Mouse (Mus musculus) midbrain, embryonic 16.5 days (tissue): ENCODE results near the gene Clns1a. TPM values are rescaled to one million over a fixed set of nuclear protein-coding genes. Genes with fewer than 3 reads are reported as not detected.
A peak's percentile ranks its signal among the peaks of the same experiment; 100 is the strongest.

Experiments used
- ATAC-seq: fragments of 200-750 bp; cut with Nextera tagmentation; 2 replicates; pipeline ENCODE4 v1.8.0; 2017; ENCODE audit warnings: moderate TSS enrichment
- H3K27ac ChIP-seq: fragments of 300-500 bp; sonication (generic); 2 replicates; pipeline ENCODE4 v1.5.1; 2014; ENCODE audit warnings: mild to moderate bottlenecking, low read length, mixed read lengths
- H3K27me3 ChIP-seq: fragments of 300-500 bp; sonication (generic); 2 replicates; pipeline ENCODE4 v1.6.1; 2014; ENCODE audit warnings: low read depth, low read length, mixed read lengths; ENCODE audit not compliant: control insufficient read depth, insufficient read depth
- H3K36me3 ChIP-seq: fragments of 300-500 bp; sonication (generic); 2 replicates; pipeline ENCODE4 v1.6.1; 2014; ENCODE audit warnings: mild to moderate bottlenecking, low read length, moderate library complexity, mixed read lengths; ENCODE audit not compliant: control insufficient read depth, insufficient read depth
- H3K4me1 ChIP-seq: fragments of 300-500 bp; sonication (generic); 2 replicates; pipeline ENCODE4 v1.6.1; 2014; ENCODE audit warnings: mild to moderate bottlenecking, low read length, mixed read lengths; ENCODE audit not compliant: control insufficient read depth, insufficient read depth
- H3K4me2 ChIP-seq: fragments of 300-500 bp; sonication (generic); 2 replicates; pipeline ENCODE4 v1.6.1; 2014; ENCODE audit warnings: mild to moderate bottlenecking, low read length, mixed read lengths
- H3K4me3 ChIP-seq: fragments of 300-500 bp; sonication (generic); 2 replicates; pipeline ENCODE4 v1.5.1; 2014; ENCODE audit warnings: low read depth, mild to moderate bottlenecking, low read length, moderate library complexity, mixed read lengths
- H3K9ac ChIP-seq: fragments of 300-500 bp; sonication (generic); 2 replicates; pipeline ENCODE4 v1.6.1; 2014; ENCODE audit warnings: low read depth, low read length, mixed read lengths
- H3K9me3 ChIP-seq: fragments of 300-500 bp; sonication (generic); replicated peaks from 2 replicates; pipeline ENCODE4 v1.6.1; 2014; ENCODE audit warnings: mild to moderate bottlenecking, low read length, mixed read lengths; ENCODE audit not compliant: control insufficient read depth, poor library complexity, severe bottlenecking
- WGBS: fragments of 180-500 bp; shearing (Covaris S2); extraction: QIAGEN DNeasy Blood & Tissue Kit; methylation state at CpG from one replicate; pipeline ENCODE4 v1.1.7; 2014; 5-methylcytosine and 5-hydroxymethylcytosine counted together
- polyA plus RNA-seq: library from polyadenylated mRNA; unstranded; fragments of >200 nt; fragmentation: Nextera tagmentation; extraction: Ambion mirVana; gene quantifications from 2 replicates; pipeline ENCODE4 v1.2.1, GENCODE M21; 2015

Clns1a gene
- polyA plus RNA-seq, 1 experiment from 2014 or later, result 167 TPM

DNA sequence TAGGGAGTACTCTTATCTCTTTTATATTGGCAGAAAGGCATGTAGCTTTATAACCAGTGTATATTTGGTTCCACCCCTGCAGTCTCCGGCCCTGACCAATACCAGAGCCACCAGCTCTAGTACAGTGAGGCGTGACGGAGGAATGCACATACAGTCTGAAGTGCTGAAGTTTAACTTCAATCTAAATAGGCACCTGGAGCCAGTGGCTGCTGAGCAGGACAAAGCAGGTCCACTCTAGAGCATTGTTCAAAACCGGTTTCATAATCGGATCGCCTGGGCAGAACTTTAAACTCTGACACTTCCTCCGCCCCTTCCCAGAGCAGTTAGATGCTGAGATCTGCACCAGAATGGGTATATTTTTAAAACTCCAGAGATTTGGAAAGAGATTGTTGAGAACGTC lies 38.6 kb downstream of the Clns1a start:
- no peak overlapping the region for H3K4me2 ChIP-seq
- 80% methylated on average over 8 of the region's 8 CpGs for WGBS
- H3K4me3 ChIP-seq, result no peak overlapping the region

DNA sequence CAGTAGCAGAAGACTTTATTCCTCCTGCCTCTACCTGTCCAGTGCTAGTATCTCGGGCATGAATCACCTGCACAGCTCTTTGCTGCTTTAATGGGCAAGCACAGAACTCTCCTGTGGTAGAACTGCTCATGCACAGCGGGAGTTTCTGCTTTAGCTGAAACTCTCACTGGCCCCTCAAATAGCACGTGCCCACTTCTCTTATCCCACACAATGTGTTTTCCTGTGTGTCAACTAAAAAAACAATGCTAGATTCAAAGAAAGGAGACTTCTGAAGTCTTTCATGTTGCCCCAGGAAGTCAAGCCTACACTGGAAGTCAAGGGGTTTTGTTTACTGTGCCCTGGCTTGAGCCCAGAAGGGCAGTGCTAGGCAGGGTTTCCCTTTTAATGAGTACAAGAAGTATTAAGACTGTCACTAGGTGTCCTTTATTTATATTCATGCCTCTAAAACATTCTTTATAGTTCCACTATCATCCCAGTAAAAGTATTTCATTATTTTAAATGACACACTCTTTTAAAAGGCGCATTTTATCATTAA lies 39.5 kb downstream of the Clns1a start:
- 29% methylated on average over 4 of the region's 4 CpGs for WGBS
- H3K4me2 ChIP-seq, result peak overlapping the region; percentile 12; the same call in 1 of the 2 replicates
- ATAC-seq, result no peak

More for the DNA sequence above, 38.6 kb downstream of the Clns1a start:
- no peaks in the 10 kb centered on the region for H3K36me3 ChIP-seq
- no peak overlapping the region for H3K27ac ChIP-seq
- no peaks in the 10 kb centered on the region for H3K9me3 ChIP-seq
- H3K4me1 ChIP-seq, result peaks cover 14% of the 10 kb centered on the region
- no peak overlapping the region for H3K9ac ChIP-seq
- ATAC-seq, result no peak
- no peaks in the 10 kb centered on the region; the same call in 1 of the 2 replicates for H3K27me3 ChIP-seq

DNA sequence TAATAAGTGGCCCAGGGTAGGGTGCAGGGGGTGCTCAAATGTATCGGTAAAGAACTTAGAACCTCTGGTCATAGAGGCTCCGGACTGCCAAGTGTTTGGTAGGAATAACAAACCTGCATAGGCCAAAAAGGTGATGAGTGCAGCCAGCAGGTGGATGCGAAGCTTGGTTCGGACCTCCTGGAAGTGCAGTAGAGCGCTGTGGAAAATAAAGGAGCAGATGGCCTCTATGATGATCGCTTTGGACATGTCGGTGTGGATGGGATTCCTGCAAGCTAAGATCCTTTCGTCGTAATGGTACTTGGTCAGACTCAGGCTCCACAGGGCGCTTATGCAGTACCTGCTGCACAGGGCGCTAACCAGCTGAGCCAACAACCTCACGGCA lies 40.8 kb downstream of the Clns1a start:
- H3K36me3 ChIP-seq, result no peaks in the 10 kb centered on the region
- no peak overlapping the region for H3K27ac ChIP-seq
- ATAC-seq, result no peak; the same call in 1 of the 2 replicates
- peak overlapping the region; percentile 93 for H3K4me2 ChIP-seq
- peak overlapping the region; percentile 80 for H3K4me3 ChIP-seq
- no peaks in the 10 kb centered on the region for H3K9me3 ChIP-seq
- H3K9ac ChIP-seq, result peak overlapping the region; percentile 82
- WGBS, result 5% methylated on average over 12 of the region's 12 CpGs
- H3K4me1 ChIP-seq, result peaks cover 14% of the 10 kb centered on the region
- no peaks in the 10 kb centered on the region; the same call in 1 of the 2 replicates for H3K27me3 ChIP-seq

More for the DNA sequence above, 39.5 kb downstream of the Clns1a start:
- Histone ChIP-seq H3K4me1 (peaks cover 14% of the 10 kb centered on the region), H3K9me3 (no peaks in the 10 kb centered on the region), H3K4me3 (no peak overlapping the region), H3K27ac (no peak overlapping the region), H3K9ac (no peak overlapping the region), H3K36me3 (no peaks in the 10 kb centered on the region), H3K27me3 (no peaks in the 10 kb centered on the region; the same call in 1 of the 2 replicates)

DNA sequence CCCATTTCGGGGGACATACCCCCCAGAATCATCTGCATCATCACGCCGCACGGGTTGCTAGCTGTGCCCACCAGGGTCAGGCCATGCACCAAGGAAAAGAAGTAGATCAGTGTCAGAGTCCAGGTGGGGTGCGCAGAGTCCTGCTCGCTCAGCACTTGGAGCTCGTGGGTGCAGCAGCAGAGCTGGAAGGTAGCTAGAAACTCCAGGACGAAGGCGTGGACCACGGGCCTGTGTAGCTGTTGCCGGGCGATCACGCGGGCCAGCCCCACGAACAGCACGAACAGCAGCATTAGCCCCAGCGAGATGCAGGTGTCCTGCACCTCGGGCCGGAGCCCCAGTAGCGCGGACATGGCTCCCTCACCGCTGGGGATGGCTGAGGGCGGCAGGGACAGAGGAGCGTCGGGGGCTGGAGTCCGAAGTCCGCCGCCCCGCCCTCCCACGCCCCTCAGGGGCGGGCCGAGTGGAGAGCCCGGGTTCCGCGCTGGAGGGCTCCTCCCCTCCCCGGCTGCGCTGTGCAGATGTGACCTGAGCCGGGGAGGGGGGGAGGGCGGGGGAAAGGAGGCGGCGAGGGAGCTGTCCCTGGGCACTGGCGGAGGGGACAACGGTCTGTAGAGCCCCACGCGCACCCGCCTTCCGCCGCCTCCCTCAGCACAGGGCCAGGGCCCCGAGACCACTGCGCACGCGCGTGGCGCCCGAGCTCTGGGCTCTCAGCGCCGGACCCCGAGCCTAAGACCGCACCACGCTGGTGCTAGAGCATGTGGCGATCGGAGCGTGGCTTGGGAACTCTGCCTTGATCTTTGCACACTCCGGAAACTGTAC lies 41.4 kb downstream of the Clns1a start, which contains the start of gene Aqp11:
Aqp11 (minus strand) TSS at position 652 of the 819 bp plus-strand sequence.
- H3K4me2 ChIP-seq, result peak within 1 kb of the TSS; percentile 93
- H3K4me3 ChIP-seq, result peak within 1 kb of the TSS; percentile 80
- peak; percentile 95 for ATAC-seq
- peak within 1 kb of the TSS; percentile 15; the same call in 1 of the 2 replicates for H3K27ac ChIP-seq
- H3K27me3 ChIP-seq, result no peaks in the 10 kb centered on the region; the same call in 1 of the 2 replicates
- WGBS, result 1% methylated on average over 55 of the region's 64 CpGs
- no peaks in the 10 kb centered on the region for H3K9me3 ChIP-seq
- no peaks in the 10 kb centered on the region for H3K36me3 ChIP-seq
- peaks cover 14% of the 10 kb centered on the region for H3K4me1 ChIP-seq
- H3K9ac ChIP-seq, result peak within 1 kb of the TSS; percentile 82

DNA sequence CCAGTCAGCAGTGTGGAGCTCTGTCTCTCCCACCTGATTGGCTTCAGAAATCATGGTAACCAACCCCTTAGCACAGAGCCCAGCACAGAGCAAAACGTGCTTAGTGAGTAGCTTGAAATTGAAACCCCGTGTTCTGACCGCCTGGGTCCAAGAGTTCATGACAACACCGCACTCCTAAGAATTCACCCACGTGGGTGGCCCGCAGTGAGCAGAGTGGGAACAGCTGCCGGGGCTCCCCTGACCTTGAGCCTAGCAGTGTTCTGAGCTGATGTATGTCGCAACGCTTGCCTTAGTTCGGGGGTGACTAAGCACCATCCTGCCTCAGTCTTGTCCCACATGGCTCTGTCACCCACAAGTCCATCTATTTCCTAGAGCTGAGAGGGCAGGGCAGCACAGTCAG lies 44.5 kb downstream of the Clns1a start:
- Histone ChIP-seq H3K36me3 (no peaks in the 10 kb centered on the region), H3K27ac (no peak overlapping the region), H3K4me3 (no peak overlapping the region), H3K9ac (no peak overlapping the region), H3K4me2 (no peak overlapping the region), H3K9me3 (no peaks in the 10 kb centered on the region), H3K4me1 (peaks cover 10% of the 10 kb centered on the region), H3K27me3 (no peaks in the 10 kb centered on the region; the same call in 1 of the 2 replicates)
- 40% methylated on average over 10 of the region's 10 CpGs for WGBS
- ATAC-seq, result no peak

DNA sequence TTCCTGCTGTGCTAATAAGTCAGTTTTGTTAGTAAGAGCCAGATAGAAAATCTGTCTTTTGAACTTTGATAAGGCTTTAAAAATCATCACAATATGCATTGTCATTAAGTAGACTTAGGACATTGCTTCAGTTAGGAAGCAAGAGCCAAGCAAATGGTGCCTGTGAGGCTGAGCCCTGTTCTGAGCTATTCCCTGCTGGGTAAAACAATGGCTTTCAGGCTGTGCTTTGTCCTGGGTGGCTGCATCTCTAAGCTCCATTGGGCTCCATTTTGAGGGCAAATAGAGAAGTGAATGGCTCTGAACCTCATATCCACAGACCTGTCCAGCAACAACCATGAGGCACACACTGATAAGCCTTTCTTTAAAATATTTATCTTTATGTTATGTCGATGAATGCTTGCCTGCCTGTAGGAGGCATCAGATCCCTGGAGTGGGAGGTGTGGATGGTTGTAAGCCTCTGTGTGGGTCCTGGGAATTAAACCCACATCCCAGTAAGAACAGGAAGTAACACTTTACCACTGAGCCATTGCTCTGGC lies 45.4 kb downstream of the Clns1a start:
- 9% methylated on average over 1 of the region's 1 CpGs for WGBS
- Histone ChIP-seq H3K36me3 (no peaks in the 10 kb centered on the region), H3K4me3 (no peak overlapping the region)

DNA sequence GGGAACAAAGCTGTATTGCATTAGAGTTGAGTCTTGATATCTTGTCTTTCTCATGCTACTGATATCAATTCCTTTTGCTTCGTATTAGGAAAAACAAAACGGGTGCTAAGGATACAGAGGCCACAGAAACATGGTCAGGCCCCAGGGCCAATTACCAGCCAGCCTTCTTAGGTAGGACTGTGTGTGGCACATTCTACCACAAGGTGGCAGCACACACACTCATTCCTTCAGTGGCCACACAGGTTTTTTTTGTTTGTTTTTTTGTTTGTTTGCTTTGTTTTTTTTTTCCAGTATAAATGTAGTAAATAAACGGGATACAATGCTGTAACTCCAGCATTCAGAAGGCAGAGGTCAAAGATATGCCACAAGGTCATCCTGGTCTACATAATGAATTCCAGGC lies 48.9 kb downstream of the Clns1a start:
- H3K4me1 ChIP-seq, result no peaks in the 10 kb centered on the region; the same call in 1 of the 2 replicates
- no peaks in the 10 kb centered on the region for H3K36me3 ChIP-seq
- no peaks in the 10 kb centered on the region for H3K9me3 ChIP-seq
- WGBS, result 13% methylated on average over 3 of the region's 3 CpGs
- no peaks in the 10 kb centered on the region for H3K27me3 ChIP-seq
- no peak overlapping the region for H3K4me3 ChIP-seq
- H3K9ac ChIP-seq, result no peak overlapping the region
- no peak overlapping the region for H3K4me2 ChIP-seq
- no peak overlapping the region for H3K27ac ChIP-seq
- 0 out of 2 replicates have a peak, but pooled peaks have one; percentile 39 for ATAC-seq

More for the DNA sequence above, 45.4 kb downstream of the Clns1a start:
- no peak for ATAC-seq
- Histone ChIP-seq H3K4me2 (no peak overlapping the region), H3K9ac (no peak overlapping the region), H3K27ac (no peak overlapping the region), H3K27me3 (no peaks in the 10 kb centered on the region), H3K4me1 (peaks cover 6% of the 10 kb centered on the region), H3K9me3 (no peaks in the 10 kb centered on the region)

DNA sequence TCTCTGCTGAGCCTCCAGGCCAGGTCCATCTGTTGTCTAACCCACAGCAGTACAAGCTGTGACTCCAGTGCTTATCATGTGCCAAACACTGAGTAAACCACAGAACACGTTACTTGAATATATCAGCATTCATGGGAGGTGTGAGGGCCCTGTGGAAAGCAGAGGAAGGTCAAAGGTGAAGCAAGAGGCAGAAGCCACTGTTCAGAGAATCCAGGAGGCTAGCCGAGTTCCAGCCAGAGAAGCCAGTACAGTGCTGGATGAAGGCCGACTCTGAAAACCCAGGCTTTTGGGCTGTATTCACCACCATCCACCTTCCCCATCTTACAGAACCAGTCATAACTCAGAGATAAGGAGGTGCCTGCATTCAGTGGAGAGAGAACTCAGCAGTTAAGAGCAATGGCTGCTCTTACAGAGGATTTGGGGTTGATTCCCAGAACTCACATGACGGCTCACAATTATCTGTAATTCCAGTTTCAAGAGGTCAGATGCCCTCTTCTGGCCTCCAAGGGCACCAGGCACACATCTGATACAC lies 50.8 kb downstream of the Clns1a start:
- Histone ChIP-seq H3K36me3 (no peaks in the 10 kb centered on the region), H3K4me2 (no peak overlapping the region), H3K4me1 (no peaks in the 10 kb centered on the region; the same call in 1 of the 2 replicates), H3K9me3 (no peaks in the 10 kb centered on the region), H3K27me3 (no peaks in the 10 kb centered on the region), H3K4me3 (no peak overlapping the region), H3K27ac (no peak overlapping the region), H3K9ac (no peak overlapping the region)
- WGBS, result 75% methylated on average over 4 of the region's 4 CpGs
- no peak for ATAC-seq
